Mouse (Mus musculus) kidney, postnatal 0 days (tissue): ENCODE results near the gene Prrt2. TPM values are rescaled to one million over a fixed set of nuclear protein-coding genes. Genes with fewer than 3 reads are reported as not detected.

ENCODE experiments used
- ATAC-seq: fragments of 200-750 bp; cut with Nextera tagmentation; replicated peaks from 2 replicates; pipeline ENCODE4 v1.8.0; 2017; ENCODE audit warnings: low read depth, moderate number of reproducible peaks, moderate TSS enrichment, moderate library complexity; ENCODE audit not compliant: low FRiP score
- DNase-seq: peaks from one replicate; pipeline ENCODE4 v3.0.0-alpha.2; 2016; ENCODE audit warnings: low spot score
- H3K27ac ChIP-seq: fragments of 300-500 bp; sonication (generic); 2 replicates; pipeline ENCODE4 v1.5.1; 2014; ENCODE audit warnings: mild to moderate bottlenecking
- H3K27me3 ChIP-seq: fragments of 300-500 bp; sonication (generic); 2 replicates; pipeline ENCODE4 v1.6.1; 2014; ENCODE audit warnings: low read length, mixed read lengths; ENCODE audit not compliant: insufficient read depth
- H3K36me3 ChIP-seq: fragments of 300-500 bp; sonication (generic); 2 replicates; pipeline ENCODE4 v1.6.1; 2014; ENCODE audit warnings: low read length, mixed read lengths; ENCODE audit not compliant: insufficient read depth
- H3K4me1 ChIP-seq: fragments of 300-500 bp; sonication (generic); replicated peaks from 2 replicates; pipeline ENCODE4 v1.6.1; 2014; ENCODE audit warnings: antibody characterized with exemption, low read length, mixed read lengths; ENCODE audit not compliant: insufficient read depth
- H3K4me2 ChIP-seq: fragments of 300-500 bp; sonication (generic); 2 replicates; pipeline ENCODE4 v1.6.1; 2014; ENCODE audit warnings: mild to moderate bottlenecking, low read length, moderate library complexity, mixed read lengths
- H3K4me3 ChIP-seq: fragments of 300-500 bp; sonication (generic); replicated peaks from 2 replicates; pipeline ENCODE4 v1.5.1; 2014; ENCODE audit warnings: low read depth, low read length
- H3K9ac ChIP-seq: fragments of 300-500 bp; sonication (generic); 2 replicates; pipeline ENCODE4 v1.6.1; 2014; ENCODE audit warnings: low read depth, low read length
- H3K9me3 ChIP-seq: fragments of 300-500 bp; sonication (generic); replicated peaks from 2 replicates; pipeline ENCODE4 v1.6.1; 2016; ENCODE audit warnings: low read length, inconsistent platforms, mixed read lengths
- CTCF ChIP-seq: IDR thresholded peaks from 2 replicates; pipeline ENCODE4 v1.5.1; 2016; ENCODE audit warnings: antibody characterized with exemption, low read depth, mild to moderate bottlenecking, moderate library complexity
- WGBS: fragments of 180-500 bp; shearing (Covaris S2); extraction: QIAGEN DNeasy Blood & Tissue Kit; methylation state at CpG from one replicate; pipeline ENCODE4 v1.1.7; 2014; 5-methylcytosine and 5-hydroxymethylcytosine counted together
- polyA plus RNA-seq: library from polyadenylated mRNA; unstranded; fragments of >200 nt; fragmentation: Nextera tagmentation; extraction: Ambion mirVana; gene quantifications from 2 replicates; pipeline ENCODE4 v1.2.1, GENCODE M21; 2015

Prrt2 gene
- polyA plus RNA-seq, 1 experiment from 2014 or later: 2.7 TPM

- TF ChIP-seq CTCF: no peak
- Histone ChIP-seq H3K4me2 (no peak overlapping the region), H3K36me3 (peaks cover 8% of the 10 kb centered on the region; the same call in 1 of the 2 replicates), H3K27ac (no peak overlapping the region), H3K9me3 (no peaks in the 10 kb centered on the region), H3K4me3 (no peak overlapping the region), H3K4me1 (no peaks in the 10 kb centered on the region), H3K9ac (no peak overlapping the region), H3K27me3 (no peaks in the 10 kb centered on the region)
- 75% methylated on average over 8 of the region's 8 CpGs for WGBS
- DNase-seq (no peak), ATAC-seq (no peak)
These were observed 32.2 kb downstream of the Prrt2 start for GRCm38 (mm10) chr7:126988816-126989215.

GRCm38 (mm10) chr7:126986319-126986718, 34.7 kb downstream of the Prrt2 start:
- H3K36me3 ChIP-seq: 0 out of 2 replicates have a peak, but pooled peaks cover 3% of the 10 kb centered on the region
- no peak overlapping the region for H3K27ac ChIP-seq
- no peak overlapping the region for H3K4me3 ChIP-seq
- TF ChIP-seq CTCF: peak; percentile 79
- no peak overlapping the region for H3K4me2 ChIP-seq
- WGBS: 41% methylated on average over 9 of the region's 9 CpGs
- H3K9me3 ChIP-seq: no peaks in the 10 kb centered on the region
- H3K27me3 ChIP-seq: no peaks in the 10 kb centered on the region
- ATAC-seq (peak; percentile 76; the same call in 1 of the 2 replicates), DNase-seq (peak; percentile 61)
- H3K4me1 ChIP-seq: no peaks in the 10 kb centered on the region
- H3K9ac ChIP-seq: no peak overlapping the region

- Histone ChIP-seq H3K36me3 (peaks cover 6% of the 10 kb centered on the region; the same call in 1 of the 2 replicates), H3K9ac (no peak overlapping the region), H3K4me3 (no peak overlapping the region), H3K4me2 (no peak overlapping the region), H3K27ac (no peak overlapping the region), H3K27me3 (no peaks in the 10 kb centered on the region), H3K9me3 (no peaks in the 10 kb centered on the region), H3K4me1 (no peaks in the 10 kb centered on the region)
- no peak for TF ChIP-seq CTCF
- DNase-seq (no peak), ATAC-seq (no peak)
- WGBS: 29% methylated on average over 10 of the region's 10 CpGs
These were observed 36.2 kb downstream of the Prrt2 start for GRCm38 (mm10) chr7:126984667-126985444.

- Histone ChIP-seq H3K4me3 (no peak overlapping the region), H3K27me3 (no peaks in the 10 kb centered on the region), H3K9ac (no peak overlapping the region), H3K4me2 (no peak overlapping the region), H3K36me3 (peaks cover 19% of the 10 kb centered on the region), H3K27ac (no peak overlapping the region), H3K9me3 (no peaks in the 10 kb centered on the region), H3K4me1 (no peaks in the 10 kb centered on the region)
- DNase-seq (no peak), ATAC-seq (no peak)
- WGBS: 64% methylated on average over 7 of the region's 7 CpGs
- no peak for TF ChIP-seq CTCF
These were observed 37.9 kb downstream of the Prrt2 start for GRCm38 (mm10) chr7:126983113-126983512.

- no peak overlapping the region for H3K4me3 ChIP-seq
- peaks cover 20% of the 10 kb centered on the region for H3K36me3 ChIP-seq
- no peak for DNase-seq
- 0 out of 2 replicates have a peak, but pooled peaks cover 4% of the 10 kb centered on the region for H3K4me1 ChIP-seq
- H3K4me2 ChIP-seq: no peak overlapping the region
- no peak overlapping the region for H3K27ac ChIP-seq
- no peak overlapping the region for H3K9ac ChIP-seq
- WGBS: 88% methylated on average over 4 of the region's 4 CpGs
- no peak for ATAC-seq
- no peaks in the 10 kb centered on the region for H3K27me3 ChIP-seq
- no peak for TF ChIP-seq CTCF
- no peaks in the 10 kb centered on the region for H3K9me3 ChIP-seq
These were observed 39.0 kb downstream of the Prrt2 start for GRCm38 (mm10) chr7:126982054-126982453.

GRCm38 (mm10) chr7:126981601-126982000, 39.4 kb downstream of the Prrt2 start:
- no peak for TF ChIP-seq CTCF
- H3K4me2 ChIP-seq: no peak overlapping the region
- H3K36me3 ChIP-seq: peaks cover 20% of the 10 kb centered on the region
- no peak for ATAC-seq
- H3K27ac ChIP-seq: no peak overlapping the region
- H3K4me3 ChIP-seq: no peak overlapping the region
- DNase-seq: no peak
- WGBS: 90% methylated on average over 2 of the region's 2 CpGs
- 0 out of 2 replicates have a peak, but pooled peaks cover 4% of the 10 kb centered on the region for H3K4me1 ChIP-seq
- H3K9me3 ChIP-seq: no peaks in the 10 kb centered on the region
- no peaks in the 10 kb centered on the region for H3K27me3 ChIP-seq
- H3K9ac ChIP-seq: no peak overlapping the region
